Mouse (Mus musculus): Measurements from ENCODE around the gene Mri1. TPM values are rescaled to one million over a fixed set of nuclear protein-coding genes. Genes with fewer than 3 reads are reported as not detected.
A peak's percentile ranks its signal among the peaks of the same experiment; 100 is the strongest.

Mri1 gene
- polyA plus RNA-seq, 1 experiment from 2014 or later: 45.0 TPM

DNA sequence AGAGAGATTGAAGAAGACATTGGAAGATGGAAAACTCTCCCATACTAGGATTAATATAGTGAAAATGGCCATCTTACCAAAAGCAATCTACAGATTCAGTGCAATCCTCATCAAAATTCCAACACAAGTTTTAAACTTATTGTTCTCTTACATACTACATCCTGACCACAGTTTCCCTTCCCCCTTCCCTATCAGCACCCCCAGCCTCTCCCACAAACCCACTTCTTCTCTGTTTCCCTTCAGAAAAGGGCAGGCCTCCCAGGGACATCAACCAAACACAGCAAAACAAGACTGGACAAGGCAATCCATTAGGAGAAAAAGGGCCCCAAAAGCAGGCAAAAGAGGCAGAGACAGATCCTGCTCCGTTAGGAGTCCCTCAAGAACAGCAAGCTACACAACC, 19.3 kb upstream of the Mri1 start:
- Histone ChIP-seq H3K4me2 (ENCODE audit: low read depth, low read length) (no peak overlapping the region), H3K4me1 (ENCODE audit: control insufficient read depth, insufficient read depth, low read length) (no peaks in the 10 kb centered on the region), H3K27ac (ENCODE audit: low read length) (no peak overlapping the region), H3K9ac (ENCODE audit: low read length) (no peak overlapping the region), H3K36me3 (ENCODE audit: control insufficient read depth, insufficient read depth) (no peaks in the 10 kb centered on the region), H3K27me3 (ENCODE audit: control insufficient read depth, insufficient read depth, low read length) (no peaks in the 10 kb centered on the region), H3K9me3 (replicated peaks; ENCODE audit: control insufficient read depth, low read length) (no peaks in the 10 kb centered on the region), H3K4me3 (ENCODE audit: low read length) (no peak overlapping the region)
- WGBS: 47% methylated on average over 1 of the region's 1 CpGs
- no peak for ATAC-seq (replicated peaks; ENCODE audit: extremely low read depth, insufficient read depth, low FRiP score)

- no peaks in the 10 kb centered on the region for H3K9me3 ChIP-seq (replicated peaks; ENCODE audit: control insufficient read depth, low read length)
- no peak overlapping the region for H3K27ac ChIP-seq (ENCODE audit: low read length)
- WGBS: 78% methylated on average over 3 of the region's 3 CpGs
- no peak for ATAC-seq (replicated peaks; ENCODE audit: extremely low read depth, insufficient read depth, low FRiP score)
- no peak overlapping the region for H3K4me3 ChIP-seq (ENCODE audit: low read length)
- H3K36me3 ChIP-seq (ENCODE audit: control insufficient read depth, insufficient read depth): no peaks in the 10 kb centered on the region
- H3K4me2 ChIP-seq (ENCODE audit: low read depth, low read length): no peak overlapping the region
- no peak overlapping the region for H3K9ac ChIP-seq (ENCODE audit: low read length)
- H3K4me1 ChIP-seq (ENCODE audit: control insufficient read depth, insufficient read depth, low read length): peaks cover 10% of the 10 kb centered on the region
- H3K27me3 ChIP-seq (ENCODE audit: control insufficient read depth, insufficient read depth, low read length): no peaks in the 10 kb centered on the region
These were observed 16.8 kb upstream of the Mri1 start for GRCm38 (mm10) chr8:84273968-84274367.

GRCm38 (mm10) chr8:84272302-84272701, 15.2 kb upstream of the Mri1 start:
- 75% methylated on average over 4 of the region's 4 CpGs for WGBS
- H3K4me3 ChIP-seq (ENCODE audit: low read length): no peak overlapping the region
- H3K4me2 ChIP-seq (ENCODE audit: low read depth, low read length): no peak overlapping the region
- peaks cover 10% of the 10 kb centered on the region for H3K4me1 ChIP-seq (ENCODE audit: control insufficient read depth, insufficient read depth, low read length)
- H3K9ac ChIP-seq (ENCODE audit: low read length): no peak overlapping the region
- no peaks in the 10 kb centered on the region for H3K9me3 ChIP-seq (replicated peaks; ENCODE audit: control insufficient read depth, low read length)
- H3K27me3 ChIP-seq (ENCODE audit: control insufficient read depth, insufficient read depth, low read length): no peaks in the 10 kb centered on the region
- no peak for ATAC-seq (replicated peaks; ENCODE audit: extremely low read depth, insufficient read depth, low FRiP score)
- no peak overlapping the region for H3K27ac ChIP-seq (ENCODE audit: low read length)
- no peaks in the 10 kb centered on the region for H3K36me3 ChIP-seq (ENCODE audit: control insufficient read depth, insufficient read depth)

DNA sequence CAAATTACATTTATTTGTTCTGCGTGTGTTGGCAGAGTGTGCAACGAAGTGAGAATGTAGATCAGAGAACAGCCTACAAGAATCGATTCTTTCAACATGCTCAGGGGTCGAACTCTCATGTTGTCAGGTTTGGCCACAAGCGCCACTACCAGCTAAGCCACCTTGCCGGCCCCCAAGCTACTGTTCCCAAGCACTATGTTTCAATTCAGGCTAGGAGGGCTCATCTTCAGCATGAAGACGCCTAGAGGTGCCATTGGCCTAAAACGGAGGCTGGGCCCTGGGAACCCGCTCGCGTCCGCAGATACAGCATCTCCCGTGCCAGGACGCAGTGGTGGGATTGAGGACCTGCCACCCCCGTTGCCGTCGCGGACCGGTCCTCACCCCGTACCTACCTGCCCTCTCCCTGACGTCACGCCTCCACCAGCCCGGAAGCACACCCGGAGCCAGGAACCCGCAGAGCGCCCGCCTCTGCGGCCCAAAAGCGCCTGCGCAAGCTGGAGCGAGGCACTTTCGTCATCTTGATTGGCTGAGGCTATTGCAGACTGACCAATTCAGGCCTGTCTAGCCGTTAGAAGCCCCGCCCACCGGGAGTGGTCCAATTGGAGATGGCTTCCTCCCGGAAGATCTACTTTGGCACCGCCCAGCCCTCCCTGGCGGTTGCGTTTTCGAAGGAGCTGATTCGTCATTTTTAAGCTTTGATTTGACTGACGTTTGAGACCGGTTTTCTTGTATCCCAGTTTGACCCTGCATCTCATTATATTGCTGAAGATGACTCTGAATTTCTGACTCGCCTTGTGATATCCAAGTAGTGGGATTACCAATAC, 13.0 kb upstream of the Mri1 start, which contains the start of gene Ccdc130:
Gene Ccdc130 (minus strand): TSS at position 431 of the 824 bp plus-strand sequence.
- no peaks in the 10 kb centered on the region for H3K9me3 ChIP-seq (replicated peaks; ENCODE audit: control insufficient read depth, low read length)
- H3K4me2 ChIP-seq (ENCODE audit: low read depth, low read length): peak within 1 kb of the TSS; percentile 95
- peak within 1 kb of the TSS; percentile 97 for H3K4me3 ChIP-seq (ENCODE audit: low read length)
- ATAC-seq (replicated peaks; ENCODE audit: extremely low read depth, insufficient read depth, low FRiP score): peak; percentile 99
- H3K36me3 ChIP-seq (ENCODE audit: control insufficient read depth, insufficient read depth): peaks cover 10% of the 10 kb centered on the region
- H3K4me1 ChIP-seq (ENCODE audit: control insufficient read depth, insufficient read depth, low read length): peaks cover 10% of the 10 kb centered on the region
- peak within 1 kb of the TSS; percentile 95 for H3K9ac ChIP-seq (ENCODE audit: low read length)
- H3K27me3 ChIP-seq (ENCODE audit: control insufficient read depth, insufficient read depth, low read length): no peaks in the 10 kb centered on the region
- H3K27ac ChIP-seq (ENCODE audit: low read length): peak within 1 kb of the TSS; percentile 67
- WGBS: under 1% methylated on average over 44 of the region's 44 CpGs

DNA sequence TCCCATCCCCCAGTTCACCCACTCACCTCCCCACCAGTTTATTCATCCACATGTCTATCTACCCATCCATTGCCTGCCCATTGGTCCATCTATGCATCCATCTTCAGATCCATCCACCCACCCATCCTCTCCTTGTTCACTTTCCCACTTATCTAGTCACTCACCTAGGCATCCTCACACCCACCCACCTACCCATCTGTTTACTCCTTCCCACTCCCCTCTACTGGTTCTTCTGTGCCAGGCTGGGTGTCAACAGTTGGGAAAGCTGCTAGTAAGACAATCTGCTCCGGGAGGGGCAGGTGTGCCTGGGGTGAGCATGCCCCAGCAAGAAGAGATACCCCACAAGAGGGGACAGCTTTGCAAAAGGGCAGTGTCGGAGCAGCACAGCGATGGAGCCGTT, 4.0 kb upstream of the Mri1 start:
- Histone ChIP-seq H3K9me3 (replicated peaks; ENCODE audit: control insufficient read depth, low read length) (no peaks in the 10 kb centered on the region), H3K27me3 (ENCODE audit: control insufficient read depth, insufficient read depth, low read length) (no peaks in the 10 kb centered on the region), H3K4me2 (ENCODE audit: low read depth, low read length) (no peak overlapping the region), H3K9ac (ENCODE audit: low read length) (no peak overlapping the region), H3K4me3 (ENCODE audit: low read length) (no peak overlapping the region), H3K36me3 (ENCODE audit: control insufficient read depth, insufficient read depth) (peaks cover 44% of the 10 kb centered on the region), H3K4me1 (ENCODE audit: control insufficient read depth, insufficient read depth, low read length) (peaks cover 8% of the 10 kb centered on the region), H3K27ac (ENCODE audit: low read length) (no peak overlapping the region)
- WGBS: 88% methylated on average over 4 of the region's 4 CpGs
- ATAC-seq (replicated peaks; ENCODE audit: extremely low read depth, insufficient read depth, low FRiP score): no peak

GRCm38 (mm10) chr8:84256458-84256821, 686 bp downstream of the Mri1 start:
- Histone ChIP-seq H3K4me2 (ENCODE audit: low read depth, low read length) (peak overlapping the region; percentile 96), H3K4me1 (ENCODE audit: control insufficient read depth, insufficient read depth, low read length) (peaks cover 11% of the 10 kb centered on the region), H3K9me3 (replicated peaks; ENCODE audit: control insufficient read depth, low read length) (no peaks in the 10 kb centered on the region), H3K36me3 (ENCODE audit: control insufficient read depth, insufficient read depth) (peaks cover 34% of the 10 kb centered on the region), H3K27ac (ENCODE audit: low read length) (peak overlapping the region; percentile 91), H3K27me3 (ENCODE audit: control insufficient read depth, insufficient read depth, low read length) (no peaks in the 10 kb centered on the region), H3K4me3 (ENCODE audit: low read length) (peak overlapping the region; percentile 86), H3K9ac (ENCODE audit: low read length) (peak overlapping the region; percentile 88)
- 13% methylated on average over 6 of the region's 6 CpGs for WGBS
- 0 out of 2 replicates have a peak, but pooled peaks have one; percentile 3 for ATAC-seq (replicated peaks; ENCODE audit: extremely low read depth, insufficient read depth, low FRiP score)

- Histone ChIP-seq H3K9ac (ENCODE audit: low read length) (no peak overlapping the region), H3K36me3 (ENCODE audit: control insufficient read depth, insufficient read depth) (peaks cover 35% of the 10 kb centered on the region)
- no peak for ATAC-seq (replicated peaks; ENCODE audit: extremely low read depth, insufficient read depth, low FRiP score)
These were observed 1.3 kb downstream of the Mri1 start for GRCm38 (mm10) chr8:84255858-84256257.

GRCm38 (mm10) chr8:84249257-84250170, 7.6 kb downstream of the Mri1 start, which contains the start of gene D8Ertd738e:
TSS of gene D8Ertd738e (minus strand) at chr8:84249719.
- Histone ChIP-seq H3K9ac (ENCODE audit: low read length) (peak within 1 kb of the TSS; percentile 97), H3K27me3 (ENCODE audit: control insufficient read depth, insufficient read depth, low read length) (no peaks in the 10 kb centered on the region), H3K27ac (ENCODE audit: low read length) (peak within 1 kb of the TSS; percentile 84), H3K9me3 (replicated peaks; ENCODE audit: control insufficient read depth, low read length) (no peaks in the 10 kb centered on the region), H3K4me2 (ENCODE audit: low read depth, low read length) (peak within 1 kb of the TSS; percentile 71), H3K4me3 (ENCODE audit: low read length) (peak within 1 kb of the TSS; percentile 93), H3K4me1 (ENCODE audit: control insufficient read depth, insufficient read depth, low read length) (no peaks in the 10 kb centered on the region), H3K36me3 (ENCODE audit: control insufficient read depth, insufficient read depth) (peaks cover 47% of the 10 kb centered on the region)
- 3% methylated on average over 52 of the region's 52 CpGs for WGBS
- peak; percentile 91 for ATAC-seq (replicated peaks; ENCODE audit: extremely low read depth, insufficient read depth, low FRiP score)

More at GRCm38 (mm10) chr8:84255858-84256257, 1.3 kb downstream of the Mri1 start:
- Histone ChIP-seq H3K27ac (ENCODE audit: low read length) (no peak overlapping the region), H3K4me3 (ENCODE audit: low read length) (peak overlapping the region; percentile 86), H3K9me3 (replicated peaks; ENCODE audit: control insufficient read depth, low read length) (no peaks in the 10 kb centered on the region), H3K27me3 (ENCODE audit: control insufficient read depth, insufficient read depth, low read length) (no peaks in the 10 kb centered on the region), H3K4me1 (ENCODE audit: control insufficient read depth, insufficient read depth, low read length) (peaks cover 11% of the 10 kb centered on the region), H3K4me2 (ENCODE audit: low read depth, low read length) (peak overlapping the region; percentile 96)
- WGBS: 83% methylated on average over 3 of the region's 3 CpGs

Data from heart, embryonic 16.5 days (tissue).